Mouse (Mus musculus): ENCODE data around the gene Insc. TPM values are rescaled to one million over a fixed set of nuclear protein-coding genes. Genes with fewer than 3 reads are reported as not detected.

The Insc gene
- polyA plus RNA-seq, 1 experiment from 2014 or later: 2.2 TPM

Other genes starting within 250 kb of the Insc start
- 1.5 and 2.0 TPM in 2 replicates for gene Cyp2r1, start 180.7 kb upstream of the Insc start, polyA plus RNA-seq (2014; fragmentation: Nextera tagmentation; extraction: Ambion mirVana)
- 11.9 and 16.9 TPM in 2 replicates for gene Calca, start 107.3 kb upstream of the Insc start, polyA plus RNA-seq (2014; fragmentation: Nextera tagmentation; extraction: Ambion mirVana)
- not detected in 2 replicates for gene Calcb, start 25.1 kb upstream of the Insc start, polyA plus RNA-seq (2014; fragmentation: Nextera tagmentation; extraction: Ambion mirVana)